ENCODE assay signal across 10 mouse cellular contexts in genomic region chr19:40637091-40637490, GRCm38 (mm10). TPM values are rescaled to one million over a fixed set of nuclear protein-coding genes. Genes with fewer than 3 reads are reported as not detected.
DNase-seq lines count a peak whose midpoint lies in the region; ATAC-seq and TF ChIP-seq lines count a peak whose summit lies in the region.
"Had no signal": no experiment of that assay in that cellular context is flagged by ENCODE, and none has a peak within 500 bp of the region (broad histone marks: within the 10 kb centered on the region; RNA-seq: fewer than 3 reads in every experiment).

No protein-coding gene starts in this region.

- no peaks in the 10 kb centered on the region for H3K36me3 ChIP-seq in G1E (replicated peaks)
- H3K36me3 ChIP-seq in lung, embryonic 14.5 days (ENCODE audit: insufficient read depth): no peaks in the 10 kb centered on the region

- WGBS in bone marrow, adult 2 months: 41% methylated on average over 4 of the region's 4 CpGs
- 36% methylated on average over 4 of the region's 4 CpGs for WGBS in lung, embryonic 14.5 days

- no peak for DNase-seq in G1E (ENCODE audit: low spot score)
- DNase-seq in heart, postnatal 36 days: peak; percentile 40 to 41
- peak; percentile 56 for DNase-seq in lung, embryonic 14.5 days
- DNase-seq in Muller cell, postnatal 12 days (ENCODE audit: inconsistent ontology term): no peak
- DNase-seq in urinary bladder, postnatal 36 days (ENCODE audit: low spot score in 2 of 2): no peak
- DNase-seq in testis, postnatal 10 days (ENCODE audit: low spot score): no peak
- no peak for DNase-seq in testis, postnatal 14 days (ENCODE audit: low spot score)

- no peak overlapping the region for H3K4me3 ChIP-seq in G1E (ENCODE audit: low read depth, low read length)
- no peak overlapping the region for H3K4me3 ChIP-seq in bone marrow, adult 2 months (replicated peaks; ENCODE audit: control insufficient read depth, low read depth, low read length)
- H3K4me3 ChIP-seq in lung, embryonic 14.5 days (ENCODE audit: low read depth, low read length): no peak overlapping the region

- no peak overlapping the region for H3K4me2 ChIP-seq in lung, embryonic 14.5 days
- H3K4me2 ChIP-seq: hindbrain, embryonic 14.5 days had no signal

- peak; percentile 40 for ATAC-seq in G1E (ENCODE audit: extremely low read depth, insufficient number of reproducible peaks, low FRiP score, poor library complexity, severe bottlenecking)
- ATAC-seq in lung, embryonic 14.5 days (ENCODE audit: insufficient read depth): no peak
- ATAC-seq: Patski had no signal

- H3K9me3 ChIP-seq in G1E (replicated peaks): no peaks in the 10 kb centered on the region
- H3K9me3 ChIP-seq in lung, embryonic 14.5 days (ENCODE audit: low read depth, low read length): no peaks in the 10 kb centered on the region

- no peak for TF ChIP-seq CTCF in G1E (IDR thresholded peaks at IDR 0.05; ENCODE audit: low read depth, low read length)
- TF ChIP-seq CTCF in bone marrow, adult 2 months (IDR thresholded peaks at IDR 0.05; ENCODE audit: control insufficient read depth, insufficient read depth, low read length): no peak
- no peak for TF ChIP-seq CTCF in lung, embryonic 14.5 days (IDR thresholded peaks at IDR 0.05; ENCODE audit: low read depth)

- peak overlapping the region; percentile 79; the same call in 1 of the 2 replicates for H3K27ac ChIP-seq in bone marrow, adult 2 months (ENCODE audit: control insufficient read depth, insufficient read depth, low read depth, low read length, poor library complexity)
- H3K27ac ChIP-seq in lung, embryonic 14.5 days (ENCODE audit: low read depth): peak overlapping the region; percentile 13; the same call in 1 of the 2 replicates
- H3K27ac ChIP-seq: hindbrain, embryonic 14.5 days had no signal

- no peak for TF ChIP-seq POLR2A in bone marrow, adult 2 months (IDR thresholded peaks at IDR 0.05; ENCODE audit: borderline replicate concordance, control insufficient read depth, low read depth, low read length)

- peaks cover 8% of the 10 kb centered on the region for H3K27me3 ChIP-seq in G1E (ENCODE audit: insufficient read depth, low read length)
- H3K27me3 ChIP-seq in lung, embryonic 14.5 days (ENCODE audit: insufficient read depth, low read length): no peaks in the 10 kb centered on the region
- H3K27me3 ChIP-seq: Patski had no signal

- peaks cover 3% of the 10 kb centered on the region; the same call in 1 of the 2 replicates for H3K4me1 ChIP-seq in G1E (ENCODE audit: insufficient read depth, low read depth, low read length)
- peaks cover 2% of the 10 kb centered on the region for H3K4me1 ChIP-seq in bone marrow, adult 2 months (ENCODE audit: control insufficient read depth, insufficient read depth, low read length)
- no peaks in the 10 kb centered on the region for H3K4me1 ChIP-seq in lung, embryonic 14.5 days (ENCODE audit: insufficient read depth)

- no peak overlapping the region for H3K9ac ChIP-seq in lung, embryonic 14.5 days
- H3K9ac ChIP-seq: hindbrain, embryonic 14.5 days had no signal

- intact Hi-C loops in heart, postnatal 36 days (cut with DNase I): no loop called here

RNA-seq across cellular contexts. Expression of gene Entpd1, which starts 24.9 kb away (rescaled TPM):
- total RNA-seq in G1E (2014; fragmentation: Nextera tagmentation): not detected in 2 replicates
- total RNA-seq in G1E (2017): 0.33 and 0.70 TPM in 2 replicates
- polyA plus RNA-seq in G1E (2012): not detected in 2 replicates
- 9.9 and 17.6 TPM in 2 replicates for polyA plus RNA-seq in bone marrow, adult 2 months (2011; ENCODE audit: insufficient read depth, insufficient read length, low replicate concordance, missing spikeins)
- 10 to 100 TPM; 25.0 to 33.2 TPM for total RNA-seq in heart, postnatal 36 days (2021)
- polyA plus RNA-seq in lung, embryonic 14.5 days (2014; fragmentation: Nextera tagmentation; extraction: Ambion mirVana): 12.7 and 15.4 TPM in 2 replicates

RNA-seq across cellular contexts. Expression of gene Tctn3, which starts 25.1 kb away (rescaled TPM):
- total RNA-seq in G1E (2014; fragmentation: Nextera tagmentation): 14.1 and 15.3 TPM in 2 replicates
- total RNA-seq in G1E (2017): 7.3 and 7.6 TPM in 2 replicates
- 16.4 and 17.0 TPM in 2 replicates for polyA plus RNA-seq in G1E (2012)
- polyA plus RNA-seq in bone marrow, adult 2 months (2011; ENCODE audit: insufficient read depth, insufficient read length, low replicate concordance, missing spikeins): 1.2 and 2.7 TPM in 2 replicates
- 1 to 10 TPM; 7.4 to 8.0 TPM for total RNA-seq in heart, postnatal 36 days (2021)
- polyA plus RNA-seq in lung, embryonic 14.5 days (2014; fragmentation: Nextera tagmentation; extraction: Ambion mirVana): 10.4 and 11.2 TPM in 2 replicates

RNA-seq across cellular contexts. Expression of gene Aldh18a1, which starts 48.8 kb away (rescaled TPM):
- total RNA-seq in G1E (2014; fragmentation: Nextera tagmentation) (104 and 111 TPM in 2 replicates), G1E (2017) (41.1 and 43.7 TPM in 2 replicates)
- 15.4 and 24.9 TPM in 2 replicates for polyA plus RNA-seq in G1E (2012)
- 14.8 and 15.5 TPM in 2 replicates for polyA plus RNA-seq in bone marrow, adult 2 months (2011; ENCODE audit: insufficient read depth, insufficient read length, low replicate concordance, missing spikeins)
- 1 to 10 TPM; 6.7 to 7.6 TPM for total RNA-seq in heart, postnatal 36 days (2021)
- polyA plus RNA-seq in lung, embryonic 14.5 days (2014; fragmentation: Nextera tagmentation; extraction: Ambion mirVana): 70.1 TPM in 2 replicates

Comparison
In these comparisons a context has a peak if more than half of its experiments do, and no peak if none do; other contexts are left out.
1. DNase-seq: peak in heart, postnatal 36 days (2 of 2) and lung, embryonic 14.5 days (single experiment); none in G1E (single experiment), Muller cell, postnatal 12 days (single experiment), urinary bladder, postnatal 36 days (0 of 2), testis, postnatal 10 days (single experiment) and testis, postnatal 14 days (single experiment).
2. RNA of gene Entpd1, which starts 24.9 kb away (polyA plus RNA-seq): 9.9 to 17.6 TPM in bone marrow, adult 2 months and 12.7 to 15.4 TPM in lung, embryonic 14.5 days; not detected in G1E; every median in the first group is over 10 times any median in the second.